In genomic region chr4:119460728-119461141, GRCm38 (mm10) we compare ENCODE assay signal across 9 mouse cellular contexts. TPM values are rescaled to one million over a fixed set of nuclear protein-coding genes. Genes with fewer than 3 reads are reported as not detected.
A peak's percentile ranks its signal among the peaks of the same experiment; 100 is the strongest.
DNase-seq lines count a peak whose midpoint lies in the region; ATAC-seq lines count a peak whose summit lies in the region.
"Had no signal": no experiment of that assay in that cellular context is flagged by ENCODE, and none has a peak within 500 bp of the region (broad histone marks: within the 10 kb centered on the region; RNA-seq: fewer than 3 reads in every experiment).

No protein-coding gene starts in this region.

- no peak overlapping the region for H3K4me3 ChIP-seq in midbrain, embryonic 12.5 days

- peak; percentile 80 for ATAC-seq in midbrain, embryonic 12.5 days (ENCODE audit: low FRiP score, low read depth)
- ATAC-seq in inflammation-experienced regulatory T-cells, adult 6 months = no peak
- ATAC-seq: Patski had no signal

- DNase-seq in urinary bladder, postnatal 14 days (ENCODE audit: low spot score) = peak; percentile 26
- no peak for DNase-seq in urinary bladder, postnatal 10 days (ENCODE audit: low spot score)
- DNase-seq in forelimb bud, embryonic 11.5 days (ENCODE audit: low read depth, low spot score) = peak; percentile 29
- peak; percentile 78 for DNase-seq in heart, postnatal 4 days
- DNase-seq in layer of hippocampus, postnatal 25 days (ENCODE audit: extremely low spot score in 1 of 2, low spot score in 1 of 2) = peak; percentile 61 to 67
- DNase-seq in B cell, adult 2 months = no peak

- WGBS in midbrain, embryonic 12.5 days = 33% methylated on average over 8 of the region's 8 CpGs

- peak overlapping the region; percentile 72 for H3K27ac ChIP-seq in midbrain, embryonic 12.5 days (replicated peaks)

- no peaks in the 10 kb centered on the region for H3K36me3 ChIP-seq in midbrain, embryonic 12.5 days

- no peak overlapping the region; the same call in 1 of the 2 replicates for H3K4me2 ChIP-seq in midbrain, embryonic 12.5 days (replicated peaks)

- H3K9me3 ChIP-seq in midbrain, embryonic 12.5 days = no peaks in the 10 kb centered on the region

- H3K9ac ChIP-seq in midbrain, embryonic 12.5 days (replicated peaks) = no peak overlapping the region

- peaks cover 23% of the 10 kb centered on the region for H3K4me1 ChIP-seq in midbrain, embryonic 12.5 days

- H3K27me3 ChIP-seq in midbrain, embryonic 12.5 days = no peaks in the 10 kb centered on the region
- H3K27me3 ChIP-seq: Patski had no signal

RNA-seq across cellular contexts. Expression of gene Rimkla, which starts 31.7 kb away (rescaled TPM):
- 1 to 10 TPM; 4.3 to 5.8 TPM for total RNA-seq in heart, postnatal 4 days (2021)
- 10 to 100 TPM; 12.5 to 13.7 TPM for total RNA-seq in layer of hippocampus, postnatal 25 days (2021)
- 8.9 and 9.3 TPM in 2 replicates for polyA plus RNA-seq in midbrain, embryonic 12.5 days (2016; fragmentation: Nextera tagmentation; extraction: Ambion mirVana)
- under 1 TPM in 2 of 3 experiments, not detected in 1; 0.14 to 0.51 TPM for polyA plus RNA-seq in inflammation-experienced regulatory T-cells, adult 6 months (2017; shearing (Covaris generic))

RNA-seq across cellular contexts. Expression of gene Zmynd12, which starts 38.1 kb away (rescaled TPM):
- total RNA-seq in heart, postnatal 4 days (2021) = not detected
- under 1 TPM; 0.49 to 0.61 TPM for total RNA-seq in layer of hippocampus, postnatal 25 days (2021)
- polyA plus RNA-seq in midbrain, embryonic 12.5 days (2016; fragmentation: Nextera tagmentation; extraction: Ambion mirVana) = 0.20 TPM in 1 of 2 replicates, not detected in the other
- not detected for polyA plus RNA-seq in inflammation-experienced regulatory T-cells, adult 6 months (2017; shearing (Covaris generic))

RNA-seq across cellular contexts. Expression of gene Ppcs, which starts 38.5 kb away (rescaled TPM):
- 10 to 100 TPM; 12.2 to 12.4 TPM for total RNA-seq in heart, postnatal 4 days (2021)
- 1 to 10 TPM; 5.7 to 5.8 TPM for total RNA-seq in layer of hippocampus, postnatal 25 days (2021)
- 20.0 and 21.0 TPM in 2 replicates for polyA plus RNA-seq in midbrain, embryonic 12.5 days (2016; fragmentation: Nextera tagmentation; extraction: Ambion mirVana)
- 10 to 100 TPM; 58.2 to 69.1 (median 59.0) TPM for polyA plus RNA-seq in inflammation-experienced regulatory T-cells, adult 6 months (2017; shearing (Covaris generic))

RNA-seq across cellular contexts. Expression of gene Ccdc30, which starts 45.4 kb away (rescaled TPM):
- 1 to 10 TPM in 1 of 2 experiments, under 1 TPM in 1; 0.99 to 1.4 TPM for total RNA-seq in heart, postnatal 4 days (2021)
- total RNA-seq in layer of hippocampus, postnatal 25 days (2021) = 10 to 100 TPM; 19.8 to 26.1 TPM
- polyA plus RNA-seq in midbrain, embryonic 12.5 days (2016; fragmentation: Nextera tagmentation; extraction: Ambion mirVana) = 11.7 and 15.7 TPM in 2 replicates
- polyA plus RNA-seq in inflammation-experienced regulatory T-cells, adult 6 months (2017; shearing (Covaris generic)) = 1 to 10 TPM in 2 of 3 experiments, under 1 TPM in 1; 0.53 to 3.8 (median 3.5) TPM

Comparison
In these comparisons a context has a peak if more than half of its experiments do, and no peak if none do; other contexts are left out.
1. DNase-seq: peak in urinary bladder, postnatal 14 days (single experiment), forelimb bud, embryonic 11.5 days (single experiment), heart, postnatal 4 days (single experiment) and layer of hippocampus, postnatal 25 days (2 of 2); none in urinary bladder, postnatal 10 days (single experiment) and B cell, adult 2 months (0 of 2).